Mouse (Mus musculus): ENCODE results near the gene Slc25a12. TPM values are rescaled to one million over a fixed set of nuclear protein-coding genes. Genes with fewer than 3 reads are reported as not detected.

Gene Slc25a12
- polyA plus RNA-seq, 1 experiment: 0.78 TPM

- H3K27me3 ChIP-seq (ENCODE audit: control insufficient read depth): no peaks in the 10 kb centered on the region
- no peaks in the 10 kb centered on the region for H3K4me1 ChIP-seq (ENCODE audit: control insufficient read depth)
- peaks cover 76% of the 10 kb centered on the region for H3K36me3 ChIP-seq (ENCODE audit: control insufficient read depth)
- TF ChIP-seq TAL1 (IDR thresholded peaks at IDR 0.05; ENCODE audit: low read length): no peak
- TF ChIP-seq GATA1 (IDR thresholded peaks at IDR 0.05; ENCODE audit: low read length): no peak
- H3K4me3 ChIP-seq (replicated peaks): no peak overlapping the region
- H3K9me3 ChIP-seq (ENCODE audit: control insufficient read depth, low read length): no peaks in the 10 kb centered on the region
These were observed 116.7 kb downstream of the Slc25a12 start for GRCm38 (mm10) chr2:71250841-71251240.

GRCm38 (mm10) chr2:71248071-71248470, 119.5 kb downstream of the Slc25a12 start:
- Histone ChIP-seq H3K9me3 (ENCODE audit: control insufficient read depth, low read length) (no peaks in the 10 kb centered on the region), H3K4me1 (ENCODE audit: control insufficient read depth) (no peaks in the 10 kb centered on the region), H3K36me3 (ENCODE audit: control insufficient read depth) (peaks cover 72% of the 10 kb centered on the region), H3K4me3 (replicated peaks) (no peak overlapping the region), H3K27me3 (ENCODE audit: control insufficient read depth) (no peaks in the 10 kb centered on the region)
- no peak for TF ChIP-seq TAL1 (IDR thresholded peaks at IDR 0.05; ENCODE audit: low read length)
- TF ChIP-seq GATA1 (IDR thresholded peaks at IDR 0.05; ENCODE audit: low read length): no peak

- Histone ChIP-seq H3K4me1 (ENCODE audit: control insufficient read depth) (no peaks in the 10 kb centered on the region), H3K4me3 (replicated peaks) (no peak overlapping the region), H3K27me3 (ENCODE audit: control insufficient read depth) (no peaks in the 10 kb centered on the region), H3K9me3 (ENCODE audit: control insufficient read depth, low read length) (no peaks in the 10 kb centered on the region), H3K36me3 (ENCODE audit: control insufficient read depth) (peaks cover 59% of the 10 kb centered on the region)
- no peak for TF ChIP-seq TAL1 (IDR thresholded peaks at IDR 0.05; ENCODE audit: low read length)
- TF ChIP-seq GATA1 (IDR thresholded peaks at IDR 0.05; ENCODE audit: low read length): no peak
These were observed 121.5 kb downstream of the Slc25a12 start for GRCm38 (mm10) chr2:71246096-71246495.

- no peaks in the 10 kb centered on the region for H3K9me3 ChIP-seq (ENCODE audit: control insufficient read depth, low read length)
- H3K27me3 ChIP-seq (ENCODE audit: control insufficient read depth): no peaks in the 10 kb centered on the region
- peaks cover 52% of the 10 kb centered on the region for H3K36me3 ChIP-seq (ENCODE audit: control insufficient read depth)
- no peak overlapping the region for H3K4me3 ChIP-seq (replicated peaks)
- TF ChIP-seq TAL1 (IDR thresholded peaks at IDR 0.05; ENCODE audit: low read length): no peak
- TF ChIP-seq GATA1 (IDR thresholded peaks at IDR 0.05; ENCODE audit: low read length): no peak
- no peaks in the 10 kb centered on the region for H3K4me1 ChIP-seq (ENCODE audit: control insufficient read depth)
These were observed 122.1 kb downstream of the Slc25a12 start for GRCm38 (mm10) chr2:71245416-71245815.

GRCm38 (mm10) chr2:71244807-71245206, 122.7 kb downstream of the Slc25a12 start:
- Histone ChIP-seq H3K4me1 (ENCODE audit: control insufficient read depth) (no peaks in the 10 kb centered on the region), H3K36me3 (ENCODE audit: control insufficient read depth) (peaks cover 49% of the 10 kb centered on the region), H3K9me3 (ENCODE audit: control insufficient read depth, low read length) (no peaks in the 10 kb centered on the region), H3K4me3 (replicated peaks) (no peak overlapping the region), H3K27me3 (ENCODE audit: control insufficient read depth) (no peaks in the 10 kb centered on the region)
- no peak for TF ChIP-seq TAL1 (IDR thresholded peaks at IDR 0.05; ENCODE audit: low read length)

GRCm38 (mm10) chr2:71243058-71243672, 124.4 kb downstream of the Slc25a12 start:
- Histone ChIP-seq H3K9me3 (ENCODE audit: control insufficient read depth, low read length) (no peaks in the 10 kb centered on the region), H3K27me3 (ENCODE audit: control insufficient read depth) (no peaks in the 10 kb centered on the region), H3K4me3 (replicated peaks) (no peak overlapping the region), H3K4me1 (ENCODE audit: control insufficient read depth) (no peaks in the 10 kb centered on the region), H3K36me3 (ENCODE audit: control insufficient read depth) (peaks cover 49% of the 10 kb centered on the region)
- no peak for TF ChIP-seq TAL1 (IDR thresholded peaks at IDR 0.05; ENCODE audit: low read length)
- no peak for TF ChIP-seq GATA1 (IDR thresholded peaks at IDR 0.05; ENCODE audit: low read length)

- peaks cover 49% of the 10 kb centered on the region for H3K36me3 ChIP-seq (ENCODE audit: control insufficient read depth)
- H3K4me1 ChIP-seq (ENCODE audit: control insufficient read depth): no peaks in the 10 kb centered on the region
- TF ChIP-seq TAL1 (IDR thresholded peaks at IDR 0.05; ENCODE audit: low read length): no peak
- H3K4me3 ChIP-seq (replicated peaks): no peak overlapping the region
- H3K27me3 ChIP-seq (ENCODE audit: control insufficient read depth): no peaks in the 10 kb centered on the region
- H3K9me3 ChIP-seq (ENCODE audit: control insufficient read depth, low read length): no peaks in the 10 kb centered on the region
These were observed 125.4 kb downstream of the Slc25a12 start for GRCm38 (mm10) chr2:71242180-71242579.

GRCm38 (mm10) chr2:71241505-71241904, 126.0 kb downstream of the Slc25a12 start:
- no peaks in the 10 kb centered on the region for H3K4me1 ChIP-seq (ENCODE audit: control insufficient read depth)
- H3K9me3 ChIP-seq (ENCODE audit: control insufficient read depth, low read length): no peaks in the 10 kb centered on the region
- H3K4me3 ChIP-seq (replicated peaks): no peak overlapping the region
- no peaks in the 10 kb centered on the region for H3K27me3 ChIP-seq (ENCODE audit: control insufficient read depth)
- H3K36me3 ChIP-seq (ENCODE audit: control insufficient read depth): peaks cover 53% of the 10 kb centered on the region
- no peak for TF ChIP-seq TAL1 (IDR thresholded peaks at IDR 0.05; ENCODE audit: low read length)
- TF ChIP-seq GATA1 (IDR thresholded peaks at IDR 0.05; ENCODE audit: low read length): no peak

GRCm38 (mm10) chr2:71236009-71236408, 131.5 kb downstream of the Slc25a12 start:
- Histone ChIP-seq H3K36me3 (ENCODE audit: control insufficient read depth) (peaks cover 42% of the 10 kb centered on the region), H3K4me1 (ENCODE audit: control insufficient read depth) (peaks cover 17% of the 10 kb centered on the region), H3K4me3 (replicated peaks) (no peak overlapping the region), H3K27me3 (ENCODE audit: control insufficient read depth) (no peaks in the 10 kb centered on the region), H3K9me3 (ENCODE audit: control insufficient read depth, low read length) (no peaks in the 10 kb centered on the region)
- TF ChIP-seq TAL1 (IDR thresholded peaks at IDR 0.05; ENCODE audit: low read length): no peak
- TF ChIP-seq GATA1 (IDR thresholded peaks at IDR 0.05; ENCODE audit: low read length): no peak

- TF ChIP-seq GATA1 (IDR thresholded peaks at IDR 0.05; ENCODE audit: low read length) (no peak), TAL1 (IDR thresholded peaks at IDR 0.05; ENCODE audit: low read length) (no peak)
- Histone ChIP-seq H3K9me3 (ENCODE audit: control insufficient read depth, low read length) (no peaks in the 10 kb centered on the region), H3K4me1 (ENCODE audit: control insufficient read depth) (peaks cover 17% of the 10 kb centered on the region), H3K27me3 (ENCODE audit: control insufficient read depth) (no peaks in the 10 kb centered on the region), H3K4me3 (replicated peaks) (no peak overlapping the region), H3K36me3 (ENCODE audit: control insufficient read depth) (peaks cover 42% of the 10 kb centered on the region)
These were observed 132.1 kb downstream of the Slc25a12 start for GRCm38 (mm10) chr2:71235420-71235819.
